Mouse (Mus musculus): ENCODE data around the gene Crybb2. TPM values are rescaled to one million over a fixed set of nuclear protein-coding genes. Genes with fewer than 3 reads are reported as not detected.
A peak's percentile ranks its signal among the peaks of the same experiment; 100 is the strongest.

Gene Crybb2
- not detected for total RNA-seq (2021)
- long read RNA-seq, experiment 1 = 0 reads
- long read RNA-seq, experiment 2 = 0 reads

GRCm38 (mm10) chr5:113070017-113070416 lies at the start of gene Crybb2:
Gene Crybb2 (minus strand): TSS chr5:113070117.
- no peak for DNase-seq

DNA sequence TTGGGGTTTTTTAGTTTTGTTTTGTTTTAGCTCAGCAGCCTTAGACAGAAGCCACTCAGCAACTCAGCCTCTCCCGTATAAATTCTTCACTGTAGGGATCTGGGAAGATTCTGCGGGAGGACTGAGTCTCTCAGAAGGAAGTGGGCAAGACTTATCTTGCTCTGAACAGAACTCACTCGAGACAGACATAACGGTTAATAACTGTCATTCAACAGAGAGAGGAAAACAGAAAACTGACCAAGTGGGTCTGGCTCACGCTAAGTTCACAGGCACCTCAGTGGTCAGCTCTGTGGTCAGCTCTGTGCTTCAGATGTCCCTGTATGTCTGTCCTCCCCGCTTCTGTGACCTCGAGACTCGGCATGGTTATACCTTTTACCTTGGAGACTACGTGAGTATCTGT lies 49.4 kb upstream of the Crybb2 start:
- DNase-seq = no peak

- no peak for DNase-seq
Observed at GRCm38 (mm10) chr5:113118695-113119094, 48.8 kb upstream of the Crybb2 start.

GRCm38 (mm10) chr5:113117361-113117760 lies 47.4 kb upstream of the Crybb2 start:
- DNase-seq = no peak

- DNase-seq = no peak
Observed at GRCm38 (mm10) chr5:113115896-113116295, 46.0 kb upstream of the Crybb2 start.

DNA sequence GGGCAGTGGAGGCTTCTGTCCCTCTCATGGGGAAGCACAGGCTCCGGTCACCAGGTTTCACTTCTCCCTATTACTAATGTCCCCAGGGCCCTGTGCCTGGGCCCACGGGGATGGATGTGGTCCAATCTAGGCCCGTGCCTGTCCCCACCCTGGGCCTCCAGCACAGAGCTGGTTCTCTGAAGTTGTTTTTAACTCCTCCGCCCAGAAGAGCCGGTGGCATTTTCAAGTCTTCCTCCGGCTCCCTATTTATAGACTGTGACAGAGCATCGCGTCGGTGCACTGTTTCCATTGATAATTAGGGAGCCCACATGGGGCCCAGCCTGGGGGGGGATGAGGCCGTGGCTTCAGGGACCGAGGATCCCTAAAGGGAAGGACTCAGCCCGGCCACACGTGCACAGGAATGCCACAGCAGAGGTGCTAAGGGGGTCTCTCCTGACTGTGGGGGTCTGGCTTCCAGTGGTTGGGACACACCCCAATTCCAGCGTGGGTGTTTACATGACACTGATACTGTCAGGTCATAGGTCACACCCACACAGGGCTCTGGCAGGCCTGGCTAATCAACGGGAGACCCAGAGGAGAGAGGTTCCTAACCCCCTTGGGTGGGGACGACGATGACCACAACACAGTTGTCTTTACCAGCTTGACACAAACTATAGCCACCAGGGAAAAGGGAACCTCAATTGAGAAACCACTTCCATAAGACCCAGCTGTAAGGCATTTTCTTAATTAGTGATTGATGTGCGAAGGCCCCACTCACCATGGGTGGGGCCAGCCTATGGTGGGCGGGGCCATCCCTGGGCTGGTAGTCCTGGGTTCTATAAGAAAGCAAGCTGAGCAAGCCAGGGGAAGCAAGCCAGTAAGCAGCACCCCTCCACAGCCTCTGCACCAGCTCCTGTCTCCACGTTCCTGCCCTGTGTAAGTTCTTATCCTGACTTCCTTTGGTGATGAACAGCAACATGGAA lies 44.6 kb upstream of the Crybb2 start:
- DNase-seq = no peak

DNA sequence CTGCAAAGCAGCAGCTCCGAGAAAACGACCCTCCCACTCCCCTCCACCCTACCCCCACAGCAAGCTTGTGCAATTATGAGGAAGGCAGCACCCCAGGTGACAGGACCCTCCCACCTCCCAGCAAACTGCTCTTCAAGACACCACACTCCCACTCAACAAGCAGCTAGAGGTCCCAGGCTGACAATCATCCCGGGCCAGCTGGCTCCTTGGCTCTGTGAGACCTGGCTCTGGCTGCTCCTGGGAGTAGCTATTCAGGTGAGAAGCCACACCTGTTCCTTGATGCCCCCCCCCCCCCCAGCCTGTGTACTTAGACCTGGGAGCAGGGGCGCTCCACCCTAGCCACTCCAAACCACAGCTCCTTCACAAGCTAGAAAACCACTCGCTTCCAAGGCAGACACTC lies 43.2 kb upstream of the Crybb2 start:
- no peak for DNase-seq

DNA sequence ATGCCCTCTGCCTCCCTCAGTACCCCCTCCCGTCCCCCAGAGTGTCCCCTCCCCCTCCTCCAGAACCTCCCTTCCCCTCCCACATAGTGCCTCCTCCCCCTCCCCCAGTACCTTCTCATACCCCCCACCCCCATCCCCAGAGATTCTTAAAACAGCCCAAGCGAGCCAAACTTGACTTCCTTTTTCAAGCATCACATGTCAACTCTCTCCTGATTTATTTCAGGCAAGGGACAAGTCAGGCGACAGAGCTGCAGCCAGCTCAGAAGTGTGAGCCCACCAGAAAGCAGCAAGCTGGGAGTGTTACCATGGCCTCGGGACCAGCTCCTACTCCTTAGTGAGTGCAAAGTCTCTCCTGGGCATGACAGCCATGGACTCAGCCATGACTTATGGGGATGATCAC lies 41.4 kb upstream of the Crybb2 start:
- DNase-seq = no peak

- DNase-seq = no peak
Observed at GRCm38 (mm10) chr5:113110929-113111328, 41.0 kb upstream of the Crybb2 start.

DNA sequence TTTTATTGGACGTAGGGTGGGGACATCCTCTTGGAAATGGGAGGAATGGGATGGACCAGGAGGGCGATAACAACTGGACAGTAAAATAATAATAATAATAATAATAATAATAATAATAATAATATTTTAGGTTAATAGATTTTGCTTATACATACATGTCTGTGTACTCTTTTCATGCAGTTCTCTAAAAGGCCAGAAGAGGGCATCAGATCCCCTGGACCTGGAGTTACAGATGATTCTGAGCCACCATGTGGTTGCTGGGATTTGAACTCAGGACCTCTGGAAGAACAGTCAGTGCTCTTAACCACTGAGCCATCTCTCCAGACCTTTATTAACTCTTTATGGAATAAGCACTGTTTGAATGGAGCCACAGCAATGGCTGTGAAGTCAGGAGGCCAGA lies 39.7 kb upstream of the Crybb2 start:
- DNase-seq = peak in 1 of 2 experiments; percentile 41

- DNase-seq = no peak
Observed at GRCm38 (mm10) chr5:113108165-113108764, 38.3 kb upstream of the Crybb2 start.

DNA sequence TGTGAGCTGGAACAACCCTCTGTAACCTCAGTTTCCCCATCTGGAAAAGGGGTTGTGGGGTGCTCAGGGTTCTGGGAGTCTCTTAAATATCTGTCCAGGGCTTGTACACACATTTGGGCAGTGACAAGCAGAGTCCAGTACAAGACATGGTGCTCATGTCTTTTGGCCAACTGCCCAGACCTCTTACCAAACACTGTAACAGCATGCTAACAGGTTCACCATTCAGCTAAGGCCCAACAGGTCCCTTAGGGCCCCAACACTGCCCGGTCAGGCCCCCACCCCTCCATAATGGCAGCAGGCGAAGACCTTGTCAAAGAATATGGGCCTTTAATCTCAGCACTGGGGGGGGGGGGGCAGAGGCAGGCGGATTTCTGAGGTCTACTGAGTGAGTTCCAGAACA lies 37.8 kb upstream of the Crybb2 start:
- peak; percentile 34 to 66 for DNase-seq

DNA sequence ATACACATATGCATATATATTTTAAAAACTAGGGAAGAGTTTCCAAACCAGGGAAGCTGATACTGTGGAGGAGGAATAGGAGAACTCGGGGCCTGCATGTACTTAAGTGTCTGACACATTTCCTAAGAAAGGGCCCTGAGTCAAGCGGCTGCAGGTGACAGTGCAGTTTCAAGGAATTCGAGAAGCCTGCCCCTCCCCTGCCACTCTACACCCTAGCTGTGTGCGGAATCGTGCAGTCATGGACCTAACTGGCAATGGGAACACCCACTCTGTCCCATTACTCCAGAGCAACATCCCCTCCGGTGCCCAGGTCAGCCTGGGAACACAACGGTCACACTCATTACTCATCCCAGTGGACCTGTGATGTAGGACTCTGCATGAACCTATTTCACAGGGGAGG lies 36.7 kb upstream of the Crybb2 start:
- no peak for DNase-seq

GRCm38 (mm10) chr5:113105481-113105880 lies 35.6 kb upstream of the Crybb2 start:
- DNase-seq = no peak

DNA sequence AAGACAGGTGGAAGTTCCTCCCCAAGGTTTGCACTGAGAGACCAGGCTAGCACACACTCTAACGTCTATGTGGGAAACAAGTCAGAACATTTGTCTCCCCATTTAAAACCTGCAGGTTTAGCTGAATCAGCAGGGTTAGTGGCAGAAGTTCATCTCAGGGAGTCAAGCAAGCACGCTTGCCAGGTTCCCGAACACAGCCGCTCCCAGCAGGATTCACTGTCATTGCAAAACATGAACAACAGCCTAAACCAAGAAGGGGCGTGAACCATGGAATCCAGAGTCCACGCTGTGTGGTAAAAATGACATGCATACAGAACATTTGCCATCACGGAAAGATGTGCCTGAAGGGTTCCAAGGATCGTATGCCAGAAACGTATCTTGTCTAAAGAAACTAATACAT lies 35.1 kb upstream of the Crybb2 start:
- no peak for DNase-seq

- peak; percentile 74 to 81 for DNase-seq
Observed at GRCm38 (mm10) chr5:113102455-113102854, 32.5 kb upstream of the Crybb2 start.

DNA sequence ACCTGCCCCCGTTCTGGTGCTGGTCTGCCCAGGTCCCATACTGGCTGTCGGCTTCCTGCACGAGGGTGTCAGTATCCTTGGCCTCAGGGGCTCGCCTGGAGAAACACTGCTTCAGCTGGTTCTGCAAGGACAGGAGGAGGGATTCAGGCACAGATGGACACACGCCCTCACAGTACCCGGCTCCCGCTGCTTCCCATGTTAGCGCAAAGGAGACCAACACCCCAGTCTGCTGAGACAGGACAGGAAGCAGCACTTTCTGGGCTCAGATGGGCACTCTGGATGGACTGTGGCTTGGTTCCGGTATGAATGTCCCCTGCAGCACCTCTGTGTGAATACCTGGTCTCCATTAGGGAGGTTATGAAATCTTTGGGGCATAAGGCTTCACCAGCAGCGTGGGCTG lies 31.5 kb upstream of the Crybb2 start:
- no peak for DNase-seq

- DNase-seq = no peak
Observed at GRCm38 (mm10) chr5:113100422-113100821, 30.5 kb upstream of the Crybb2 start.

GRCm38 (mm10) chr5:113099546-113099945 lies 29.6 kb upstream of the Crybb2 start:
- DNase-seq = peak; percentile 91 to 92

GRCm38 (mm10) chr5:113097551-113097950 lies 27.6 kb upstream of the Crybb2 start:
- no peak for DNase-seq

- DNase-seq = no peak
Observed at GRCm38 (mm10) chr5:113095456-113095855, 25.5 kb upstream of the Crybb2 start.

DNA sequence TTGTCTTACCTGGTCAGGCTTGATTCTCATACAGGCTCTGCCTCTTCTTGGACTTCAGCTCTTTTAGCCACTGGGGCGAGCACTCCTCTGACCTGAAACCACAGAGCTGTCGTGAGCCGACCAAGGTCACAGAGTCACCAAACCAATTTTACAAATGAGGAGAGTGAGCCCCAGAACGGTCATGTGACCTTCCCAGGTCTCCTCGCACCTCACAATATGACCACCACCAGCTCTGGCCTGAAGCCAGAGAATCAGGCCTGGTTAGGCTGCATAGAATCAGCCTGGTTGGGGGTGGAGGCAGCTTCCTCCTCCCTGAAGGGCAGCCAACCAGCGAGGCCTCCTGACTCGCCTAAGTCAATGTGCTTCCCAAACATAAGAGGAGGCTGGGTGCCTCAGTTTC lies 22.5 kb upstream of the Crybb2 start:
- DNase-seq = no peak

DNA sequence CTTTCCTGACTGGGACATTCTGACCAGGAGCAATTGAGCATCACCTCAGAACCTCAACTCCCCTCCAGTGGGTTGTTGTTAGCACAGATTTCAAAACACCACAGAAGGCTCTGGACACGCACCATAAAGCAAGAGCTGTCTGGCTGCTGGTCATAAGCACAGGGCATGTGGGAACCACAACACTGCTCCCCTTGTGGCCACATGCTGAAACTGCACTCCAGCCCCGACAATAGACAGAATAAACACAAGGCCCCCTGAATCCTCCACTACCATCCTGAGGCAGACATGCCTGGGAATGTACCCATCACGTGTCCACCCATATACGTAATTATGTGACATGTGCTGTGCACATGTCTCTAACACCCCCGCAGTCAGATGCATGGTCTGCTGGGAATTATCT lies 21.2 kb upstream of the Crybb2 start:
- peak in 1 of 2 experiments; percentile 50 for DNase-seq

- DNase-seq = no peak
Observed at GRCm38 (mm10) chr5:113090750-113091149, 20.8 kb upstream of the Crybb2 start.
